Mouse (Mus musculus): Measurements from ENCODE around the gene Ntan1.
"Not testable (repeated sequence)": the region's sequence is repeated elsewhere in the genome, so short reads cannot be mapped to it uniquely, and the experiment has no call there.

DNA sequence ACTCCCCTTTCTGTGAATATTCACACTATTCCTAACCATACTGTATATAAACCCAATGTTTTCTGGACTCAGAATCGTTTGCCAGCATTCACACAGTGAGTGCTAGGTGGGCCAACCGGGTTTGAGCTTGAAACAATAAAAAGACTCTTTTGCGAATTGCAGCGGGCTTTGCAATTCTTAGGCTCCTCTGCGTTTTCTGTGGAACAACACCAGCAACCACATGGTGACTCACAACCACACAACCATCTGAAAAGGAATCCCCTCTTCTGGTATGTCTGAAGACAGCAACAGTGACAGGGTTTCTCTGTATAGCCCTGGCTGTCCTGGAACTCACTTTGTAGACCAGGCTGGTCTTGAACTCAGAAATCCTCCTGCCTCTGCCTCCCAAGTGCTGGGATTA, 46.6 kb upstream of the Ntan1 start:
- TF ChIP-seq CTCF (IDR thresholded peaks at IDR 0.05; ENCODE audit: control insufficient read depth, insufficient read depth, insufficient read length); USF1 (IDR thresholded peaks at IDR 0.05; ENCODE audit: low read depth); MAX (IDR thresholded peaks at IDR 0.05): not testable (repeated sequence)
